In genomic region chr5:119795777-119796176, GRCm38 (mm10) we compare ENCODE assay signal across 29 mouse cellular contexts. TPM values are rescaled to one million over a fixed set of nuclear protein-coding genes. Genes with fewer than 3 reads are reported as not detected.
A peak's percentile ranks its signal among the peaks of the same experiment; 100 is the strongest.
DNase-seq lines count a peak whose midpoint lies in the region; ATAC-seq lines count a peak whose summit lies in the region.
"Had no signal": no experiment of that assay in that cellular context is flagged by ENCODE, and none has a peak within 500 bp of the region (broad histone marks: within the 10 kb centered on the region; RNA-seq: fewer than 3 reads in every experiment).

No protein-coding gene starts in this region.

- intact Hi-C loops in heart, postnatal 36 days (cut with DNase I): no loop called here

- H3K27me3 ChIP-seq in heart, embryonic 12.5 days (replicated peaks): peaks cover 82% of the 10 kb centered on the region
- H3K27me3 ChIP-seq in midbrain, embryonic 11.5 days (ENCODE audit: control insufficient read depth, insufficient read depth, low read length): peaks cover 78% of the 10 kb centered on the region
- H3K27me3 ChIP-seq in midbrain, embryonic 13.5 days: peaks cover 98% of the 10 kb centered on the region
- H3K27me3 ChIP-seq in limb, embryonic 11.5 days (ENCODE audit: control insufficient read depth, insufficient read depth, low read length): peaks cover 68% of the 10 kb centered on the region

- H3K9ac ChIP-seq in heart, embryonic 12.5 days: no peak overlapping the region
- no peak overlapping the region for H3K9ac ChIP-seq in midbrain, embryonic 11.5 days (ENCODE audit: low read length)
- no peak overlapping the region for H3K9ac ChIP-seq in midbrain, embryonic 13.5 days (replicated peaks)
- peak overlapping the region; percentile 24; the same call in 1 of the 2 replicates for H3K9ac ChIP-seq in limb, embryonic 11.5 days (ENCODE audit: low read length)
- H3K9ac ChIP-seq: embryonic facial prominence, embryonic 12.5 days; hindbrain, embryonic 12.5 days; intestine, embryonic 15.5 days; lung, embryonic 15.5 days; neural tube, embryonic 13.5 days had no signal

- peaks cover 38% of the 10 kb centered on the region for H3K4me1 ChIP-seq in heart, embryonic 12.5 days (replicated peaks)
- H3K4me1 ChIP-seq in midbrain, embryonic 11.5 days (ENCODE audit: control insufficient read depth, insufficient read depth, low read length): no peaks in the 10 kb centered on the region
- H3K4me1 ChIP-seq in midbrain, embryonic 13.5 days (replicated peaks): no peaks in the 10 kb centered on the region
- no peaks in the 10 kb centered on the region; the same call in 1 of the 2 replicates for H3K4me1 ChIP-seq in limb, embryonic 11.5 days (ENCODE audit: control insufficient read depth, insufficient read depth, low read length)
- H3K4me1 ChIP-seq: embryonic facial prominence, embryonic 12.5 days; hindbrain, embryonic 12.5 days; intestine, embryonic 15.5 days; neural tube, embryonic 13.5 days had no signal

- ATAC-seq in heart, embryonic 12.5 days (ENCODE audit: insufficient number of reproducible peaks, low FRiP score): no peak
- no peak for ATAC-seq in midbrain, embryonic 11.5 days (ENCODE audit: low FRiP score)
- no peak for ATAC-seq in midbrain, embryonic 13.5 days
- no peak for ATAC-seq in limb, embryonic 11.5 days (ENCODE audit: insufficient number of reproducible peaks, low FRiP score, low TSS enrichment, low read depth)
- ATAC-seq: forebrain, embryonic 14.5 days; hindbrain, postnatal 0 days; intestine, embryonic 15.5 days had no signal

- peak overlapping the region; percentile 76 for H3K27ac ChIP-seq in heart, embryonic 12.5 days (ENCODE audit: poor library complexity, severe bottlenecking)
- no peak overlapping the region for H3K27ac ChIP-seq in midbrain, embryonic 11.5 days (ENCODE audit: low read depth, low read length)
- no peak overlapping the region for H3K27ac ChIP-seq in midbrain, embryonic 13.5 days
- H3K27ac ChIP-seq in limb, embryonic 11.5 days (replicated peaks; ENCODE audit: low read depth, low read length): peak overlapping the region; percentile 54; the same call in 1 of the 2 replicates
- H3K27ac ChIP-seq: embryonic facial prominence, embryonic 12.5 days; hindbrain, embryonic 12.5 days; hindbrain, postnatal 0 days; intestine, embryonic 15.5 days; lung, embryonic 15.5 days; midbrain, embryonic 10.5 days; neural tube, embryonic 13.5 days had no signal

- WGBS in heart, embryonic 12.5 days: 19% methylated on average over 3 of the region's 3 CpGs
- WGBS in midbrain, embryonic 11.5 days: 9% methylated on average over 3 of the region's 3 CpGs
- WGBS in midbrain, embryonic 13.5 days: 12% methylated on average over 3 of the region's 3 CpGs
- WGBS in limb, embryonic 11.5 days: 6% methylated on average over 3 of the region's 3 CpGs

- no peaks in the 10 kb centered on the region for H3K36me3 ChIP-seq in heart, embryonic 12.5 days
- no peaks in the 10 kb centered on the region for H3K36me3 ChIP-seq in midbrain, embryonic 11.5 days (ENCODE audit: control insufficient read depth, insufficient read depth, low read length)
- H3K36me3 ChIP-seq in midbrain, embryonic 13.5 days: no peaks in the 10 kb centered on the region
- no peaks in the 10 kb centered on the region for H3K36me3 ChIP-seq in limb, embryonic 11.5 days (ENCODE audit: control insufficient read depth, insufficient read depth, low read length)
- H3K36me3 ChIP-seq: embryonic facial prominence, embryonic 12.5 days; hindbrain, embryonic 12.5 days; intestine, embryonic 15.5 days; lung, embryonic 15.5 days; midbrain, embryonic 10.5 days; neural tube, embryonic 13.5 days had no signal

- no peak overlapping the region for H3K4me2 ChIP-seq in heart, embryonic 12.5 days
- H3K4me2 ChIP-seq in midbrain, embryonic 11.5 days: no peak overlapping the region
- H3K4me2 ChIP-seq in midbrain, embryonic 13.5 days (replicated peaks): no peak overlapping the region
- peak overlapping the region; percentile 11; the same call in 1 of the 2 replicates for H3K4me2 ChIP-seq in limb, embryonic 11.5 days (ENCODE audit: low read depth, severe bottlenecking)
- H3K4me2 ChIP-seq: embryonic facial prominence, embryonic 12.5 days; hindbrain, embryonic 12.5 days; intestine, embryonic 15.5 days; liver, embryonic 11.5 days; lung, embryonic 15.5 days; neural tube, embryonic 13.5 days had no signal

- no peaks in the 10 kb centered on the region for H3K9me3 ChIP-seq in heart, embryonic 12.5 days (replicated peaks)
- H3K9me3 ChIP-seq in midbrain, embryonic 11.5 days (ENCODE audit: control insufficient read depth, low read length): no peaks in the 10 kb centered on the region
- H3K9me3 ChIP-seq in midbrain, embryonic 13.5 days: no peaks in the 10 kb centered on the region
- H3K9me3 ChIP-seq in limb, embryonic 11.5 days (ENCODE audit: control insufficient read depth, low read length): no peaks in the 10 kb centered on the region
- H3K9me3 ChIP-seq: embryonic facial prominence, embryonic 12.5 days; hindbrain, embryonic 12.5 days; intestine, embryonic 15.5 days; lung, embryonic 15.5 days; midbrain, embryonic 10.5 days; neural tube, embryonic 13.5 days had no signal

- H3K4me3 ChIP-seq in heart, embryonic 12.5 days: no peak overlapping the region
- no peak overlapping the region for H3K4me3 ChIP-seq in midbrain, embryonic 11.5 days (ENCODE audit: low read depth, low read length)
- no peak overlapping the region for H3K4me3 ChIP-seq in midbrain, embryonic 13.5 days (replicated peaks)
- H3K4me3 ChIP-seq in limb, embryonic 11.5 days (ENCODE audit: low read depth, low read length): no peak overlapping the region
- H3K4me3 ChIP-seq: embryonic facial prominence, embryonic 12.5 days; hindbrain, embryonic 12.5 days; intestine, embryonic 15.5 days; lung, embryonic 15.5 days; midbrain, embryonic 10.5 days; myocyte; neural tube, embryonic 13.5 days had no signal

- no peak for DNase-seq in heart, postnatal 36 days
- DNase-seq in midbrain, embryonic 11.5 days (ENCODE audit: low spot score, missing footprints): peak; percentile 84
- DNase-seq in limb, embryonic 11.5 days (ENCODE audit: low spot score): peak; percentile 38
- DNase-seq in kidney, postnatal 4 days: no peak
- DNase-seq: adrenal gland, postnatal 25 days; B cell, adult 2 months; cerebellum, adult 11-12 months; cerebellum, adult 9-11 months; gastrocnemius, postnatal 25 days; kidney, adult 2 months; kidney, postnatal 36 days; layer of hippocampus, postnatal 36 days; left cerebral cortex, postnatal 4 days had no signal

RNA-seq across cellular contexts. Expression of gene Tbx5, which starts 36.7 kb away (rescaled TPM):
- 42.6 and 45.6 TPM in 2 replicates for polyA plus RNA-seq in heart, embryonic 12.5 days (2016; fragmentation: Nextera tagmentation; extraction: Ambion mirVana)
- 10 to 100 TPM; 26.5 to 40.1 TPM for total RNA-seq in heart, postnatal 36 days (2021)
- polyA plus RNA-seq in midbrain, embryonic 11.5 days (2014; fragmentation: Nextera tagmentation; extraction: Ambion mirVana): not detected in 2 replicates
- not detected in 2 replicates for polyA plus RNA-seq in midbrain, embryonic 13.5 days (2015; fragmentation: Nextera tagmentation; extraction: Ambion mirVana)
- polyA plus RNA-seq in limb, embryonic 11.5 days (2014; fragmentation: Nextera tagmentation; extraction: Ambion mirVana): 34.3 and 40.5 TPM in 2 replicates
- total RNA-seq: hindbrain, postnatal 0 days; layer of hippocampus, postnatal 36 days; left cerebral cortex, postnatal 4 days; megakaryocyte progenitor cell, adult 5-6 weeks; midbrain, postnatal 0 days had no signal
- polyA plus RNA-seq: liver, embryonic 16.5 days; myocyte; small intestine, adult 2 months had no signal

Comparison
In these comparisons a context has a peak if more than half of its experiments do, and no peak if none do; other contexts are left out.
1. H3K27ac ChIP-seq: peak in heart, embryonic 12.5 days (single experiment) and limb, embryonic 11.5 days (single experiment); none in midbrain, embryonic 11.5 days (single experiment) and midbrain, embryonic 13.5 days (single experiment).
2. DNase-seq: peak in midbrain, embryonic 11.5 days (single experiment) and limb, embryonic 11.5 days (single experiment); none in heart, postnatal 36 days (0 of 2) and kidney, postnatal 4 days (0 of 2).
3. RNA of gene Tbx5, which starts 36.7 kb away (polyA plus RNA-seq): 42.6 to 45.6 TPM in heart, embryonic 12.5 days and 34.3 to 40.5 TPM in limb, embryonic 11.5 days; not detected in midbrain, embryonic 13.5 days and not detected in midbrain, embryonic 11.5 days; every median in the first group is over 10 times any median in the second.